ENCODE assay signal across 8 mouse cellular contexts in genomic region chr5:130029142-130029897, GRCm38 (mm10). TPM values are rescaled to one million over a fixed set of nuclear protein-coding genes. Genes with fewer than 3 reads are reported as not detected.
A peak's percentile ranks its signal among the peaks of the same experiment; 100 is the strongest.
DNase-seq lines count a peak whose midpoint lies in the region; ATAC-seq lines count a peak whose summit lies in the region.

Asl (minus strand) TSS chr5:130029247.
Crcp (plus strand) TSS chr5:130029290.

- H3K36me3 ChIP-seq in intestine, embryonic 15.5 days = no peaks in the 10 kb centered on the region

- H3K27ac ChIP-seq in intestine, embryonic 15.5 days = peak within 1 kb of the TSS; percentile 94

- H3K27me3 ChIP-seq in intestine, embryonic 15.5 days (replicated peaks) = no peaks in the 10 kb centered on the region

- WGBS in intestine, embryonic 15.5 days = 1% methylated on average over 51 of the region's 51 CpGs

- peak within 1 kb of the TSS; percentile 71 for H3K9ac ChIP-seq in intestine, embryonic 15.5 days

- no peaks in the 10 kb centered on the region for H3K9me3 ChIP-seq in intestine, embryonic 15.5 days

- ATAC-seq in intestine, embryonic 15.5 days = peak; percentile 88
- peak; percentile 75 for ATAC-seq in megakaryocyte-erythroid progenitor cell, adult 5-6 weeks (replicated peaks; ENCODE audit: low FRiP score, low TSS enrichment, poor library complexity, severe bottlenecking)

- peak within 1 kb of the TSS; percentile 69 for H3K4me3 ChIP-seq in intestine, embryonic 15.5 days (replicated peaks)

- peak; percentile 74 for DNase-seq in adrenal gland, adult 8-10 months
- peak; percentile 61 for DNase-seq in embryo, embryonic 11.5 days (ENCODE audit: low read depth, low spot score)
- peak; percentile 69 to 75 for DNase-seq in gastrocnemius, postnatal 36 days
- DNase-seq in left cerebral cortex, postnatal 14 days (ENCODE audit: low spot score in 2 of 2) = peak; percentile 78 to 89
- peak; percentile 90 for DNase-seq in right cerebral cortex, postnatal 25 days
- DNase-seq in urinary bladder, postnatal 36 days (ENCODE audit: low spot score in 2 of 2) = peak; percentile 81 to 84

- H3K4me2 ChIP-seq in intestine, embryonic 15.5 days (replicated peaks) = peak within 1 kb of the TSS; percentile 70

- H3K4me1 ChIP-seq in intestine, embryonic 15.5 days (replicated peaks) = peaks cover 9% of the 10 kb centered on the region

- intact Hi-C loops in gastrocnemius, postnatal 36 days (cut with DNase I) = no loop called here
- intact Hi-C loops in left cerebral cortex, postnatal 14 days (cut with DNase I) = loop anchor here (10.0 kb wide), 1 partner anchor 225 kb away; the partner anchor contains the start of genes Sbds and Tyw1

RNA-seq across cellular contexts. Expression of gene Asl, which starts in this region (rescaled TPM):
- 100 to 1,000 TPM; 137 to 158 (median 148) TPM for total RNA-seq in adrenal gland, adult 8-10 months (2022)
- 10 to 100 TPM in 1 of 2 experiments, 1 to 10 TPM in 1; 6.4 to 11.3 TPM for total RNA-seq in gastrocnemius, postnatal 36 days (2021)
- 51.4 and 65.0 TPM in 2 replicates for polyA plus RNA-seq in intestine, embryonic 15.5 days (2015; fragmentation: Nextera tagmentation; extraction: Ambion mirVana)
- 10 to 100 TPM; 14.7 to 19.8 TPM for total RNA-seq in left cerebral cortex, postnatal 14 days (2021)
- total RNA-seq in megakaryocyte-erythroid progenitor cell, adult 5-6 weeks (2014; fragmentation: Nextera tagmentation) = 13.7 and 19.9 TPM in 2 replicates
- 14.0 and 18.3 TPM in 2 replicates for total RNA-seq in megakaryocyte-erythroid progenitor cell, adult 5-6 weeks (2017)

RNA-seq across cellular contexts. Expression of gene Crcp, which starts in this region (rescaled TPM):
- total RNA-seq in adrenal gland, adult 8-10 months (2022) = 10 to 100 TPM; 44.8 to 48.3 (median 47.7) TPM
- 10 to 100 TPM; 16.0 to 16.4 TPM for total RNA-seq in gastrocnemius, postnatal 36 days (2021)
- 34.1 and 38.7 TPM in 2 replicates for polyA plus RNA-seq in intestine, embryonic 15.5 days (2015; fragmentation: Nextera tagmentation; extraction: Ambion mirVana)
- 10 to 100 TPM; 30.1 to 33.7 TPM for total RNA-seq in left cerebral cortex, postnatal 14 days (2021)
- 33.3 and 58.9 TPM in 2 replicates for total RNA-seq in megakaryocyte-erythroid progenitor cell, adult 5-6 weeks (2014; fragmentation: Nextera tagmentation)
- 43.5 and 120 TPM in 2 replicates for total RNA-seq in megakaryocyte-erythroid progenitor cell, adult 5-6 weeks (2017)

Comparison
In these comparisons a context has a peak if more than half of its experiments do, and no peak if none do; other contexts are left out.
1. Peak in every context shown above with its lines: DNase-seq, ATAC-seq, H3K4me3 ChIP-seq and H3K27ac ChIP-seq.
2. RNA of gene Asl (total RNA-seq): 137 to 158 TPM in adrenal gland, adult 8-10 months; 14.7 to 19.8 TPM in left cerebral cortex, postnatal 14 days, 13.7 to 19.9 TPM in megakaryocyte-erythroid progenitor cell, adult 5-6 weeks and 6.4 to 11.3 TPM in gastrocnemius, postnatal 36 days; every median in the first group is over 4 times any median in the second.